Mouse (Mus musculus) C2C12 (cell line): ENCODE measurements at regions not wholly inside any gene's neighbourhood (a gene's known extent, or its start where the extent isn't known, plus 50 kb on each side); places are given as distances from the start of the nearest gene placed in this dataset.

Source experiments
- H3K27me3 ChIP-seq: one replicate; pipeline ENCODE4 v1.6.1; 2011; ENCODE audit not compliant: control insufficient read depth, insufficient read depth, insufficient read length
- H3K36me3 ChIP-seq: one replicate; pipeline ENCODE4 v1.6.1; 2011; ENCODE audit not compliant: control insufficient read depth, insufficient read depth
- H3K4me3 ChIP-seq: one replicate; pipeline ENCODE4 v1.5.1; 2011; ENCODE audit warnings: mild to moderate bottlenecking, control low read depth; ENCODE audit not compliant: poor library complexity, insufficient read depth, severe bottlenecking
- H3K79me2 ChIP-seq: one replicate; pipeline ENCODE4 v1.6.1; 2011; ENCODE audit not compliant: control insufficient read depth, insufficient read depth
- H3K79me3 ChIP-seq: one replicate; pipeline ENCODE4 v1.6.1; 2011; ENCODE audit warnings: low read depth, control low read depth
- H3ac ChIP-seq: one replicate; pipeline ENCODE3; 2011; ENCODE audit warnings: low read depth; ENCODE audit not compliant: control insufficient read depth, insufficient read length
- CEBPB ChIP-seq: IDR thresholded peaks from one replicate; pipeline ENCODE4 v1.6.1; 2011; ENCODE audit warnings: low read depth, mild to moderate bottlenecking, control low read depth, moderate library complexity
- CTCF ChIP-seq: IDR thresholded peaks from one replicate; pipeline ENCODE4 v1.5.1; 2011; ENCODE audit not compliant: control insufficient read depth, insufficient read depth, insufficient read length
- FOSL1 ChIP-seq: IDR thresholded peaks from one replicate; pipeline ENCODE4 v1.8.0; 2011; ENCODE audit warnings: mild to moderate bottlenecking, low read length; ENCODE audit not compliant: poor library complexity, insufficient read depth, severe bottlenecking
- MAX ChIP-seq: IDR thresholded peaks from one replicate; pipeline ENCODE4 v1.6.1; 2011; ENCODE audit warnings: mild to moderate bottlenecking, control low read depth
- MYOD1 ChIP-seq: IDR thresholded peaks from one replicate; pipeline ENCODE4 v1.6.1; 2011; ENCODE audit warnings: low read depth; ENCODE audit not compliant: control insufficient read depth, insufficient read length
- MYOG ChIP-seq: IDR thresholded peaks from one replicate; pipeline ENCODE4 v1.6.1; 2011; ENCODE audit not compliant: control insufficient read depth, insufficient read length; ENCODE audit errors: extremely low read depth
- USF1 ChIP-seq: IDR thresholded peaks from one replicate; pipeline ENCODE4 v1.6.1; 2011; ENCODE audit warnings: low read depth, mild to moderate bottlenecking, control low read depth, moderate library complexity

DNA sequence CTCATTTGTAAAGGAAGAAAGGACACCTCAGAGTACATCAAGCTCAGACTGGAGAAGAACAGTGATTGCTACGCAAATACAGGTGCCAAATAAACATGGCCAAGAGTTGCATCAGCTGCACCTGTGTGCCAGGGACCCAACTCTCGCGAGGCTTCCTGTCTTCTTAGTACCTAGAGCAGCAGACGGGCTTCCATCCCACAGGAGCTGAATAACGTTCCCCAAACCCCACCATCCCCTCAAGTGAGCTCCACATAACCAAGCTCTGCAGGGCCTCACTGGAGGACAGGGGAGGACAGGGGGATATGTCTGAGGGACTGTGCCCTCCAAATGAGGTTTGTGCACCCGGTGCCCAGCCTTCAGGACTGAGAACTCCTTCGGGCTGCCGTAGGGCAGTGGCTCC is 305.5 kb downstream of the Cbln4 start:
- no peaks in the 10 kb centered on the region for H3K36me3 ChIP-seq
- H3ac ChIP-seq = no peak overlapping the region
- no peaks in the 10 kb centered on the region for H3K27me3 ChIP-seq
- no peaks in the 10 kb centered on the region for H3K79me2 ChIP-seq
- H3K4me3 ChIP-seq = no peak overlapping the region
- H3K79me3 ChIP-seq = no peaks in the 10 kb centered on the region
- TF ChIP-seq CTCF = no peak
- no peak for TF ChIP-seq MAX
- TF ChIP-seq USF1 = no peak
- TF ChIP-seq FOSL1 = no peak
- no peak for TF ChIP-seq MYOD1

GRCm38 (mm10) chr2:171735061-171735490 is 308.2 kb downstream of the Cbln4 start:
- H3K4me3 ChIP-seq = no peak overlapping the region
- H3K79me2 ChIP-seq = no peaks in the 10 kb centered on the region
- H3K27me3 ChIP-seq = no peaks in the 10 kb centered on the region
- H3ac ChIP-seq = no peak overlapping the region
- H3K79me3 ChIP-seq = no peaks in the 10 kb centered on the region
- no peak for TF ChIP-seq MYOG
- TF ChIP-seq MAX = no peak
- no peak for TF ChIP-seq FOSL1
- TF ChIP-seq CEBPB = no peak
- no peak for TF ChIP-seq USF1
- TF ChIP-seq CTCF = no peak
- no peak for TF ChIP-seq MYOD1
- H3K36me3 ChIP-seq = no peaks in the 10 kb centered on the region

DNA sequence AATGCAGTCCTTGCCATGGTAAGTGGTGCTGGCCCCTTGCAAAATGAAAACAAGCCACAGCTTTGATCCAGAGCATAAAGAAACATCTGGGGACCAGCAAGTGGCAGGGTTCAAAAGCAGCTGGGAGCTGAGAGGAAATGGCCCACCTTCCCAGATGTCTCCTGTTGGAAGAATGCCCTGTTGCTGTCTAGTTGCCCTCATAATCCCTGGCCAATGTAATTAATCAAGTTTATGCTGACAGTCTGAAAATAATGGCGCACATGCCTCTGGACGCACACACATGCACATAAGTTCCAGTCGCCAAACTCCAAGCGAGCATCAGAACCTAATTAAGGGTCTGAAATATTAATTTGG is 308.7 kb downstream of the Cbln4 start:
- no peaks in the 10 kb centered on the region for H3K27me3 ChIP-seq
- no peaks in the 10 kb centered on the region for H3K79me3 ChIP-seq
- TF ChIP-seq CEBPB (no peak), FOSL1 (no peak), MAX (no peak)
- no peak overlapping the region for H3ac ChIP-seq
- H3K36me3 ChIP-seq = no peaks in the 10 kb centered on the region
- no peak overlapping the region for H3K4me3 ChIP-seq
- H3K79me2 ChIP-seq = no peaks in the 10 kb centered on the region

- Histone ChIP-seq H3K36me3 (no peaks in the 10 kb centered on the region), H3K79me3 (no peaks in the 10 kb centered on the region), H3K27me3 (no peaks in the 10 kb centered on the region), H3ac (no peak overlapping the region), H3K4me3 (no peak overlapping the region), H3K79me2 (no peaks in the 10 kb centered on the region)
- no peak for TF ChIP-seq CEBPB
- no peak for TF ChIP-seq MYOD1
- no peak for TF ChIP-seq USF1
- TF ChIP-seq CTCF = no peak
- no peak for TF ChIP-seq FOSL1
- TF ChIP-seq MAX = no peak
- no peak for TF ChIP-seq MYOG
Observed at GRCm38 (mm10) chr2:171733965-171734633, 309.2 kb downstream of the Cbln4 start.

- H3K79me2 ChIP-seq = no peaks in the 10 kb centered on the region
- TF ChIP-seq CEBPB (no peak), USF1 (no peak), FOSL1 (no peak), CTCF (no peak), MYOG (no peak)
- no peaks in the 10 kb centered on the region for H3K36me3 ChIP-seq
- H3ac ChIP-seq = no peak overlapping the region
- no peaks in the 10 kb centered on the region for H3K27me3 ChIP-seq
- H3K79me3 ChIP-seq = no peaks in the 10 kb centered on the region
- no peak overlapping the region for H3K4me3 ChIP-seq
Observed at GRCm38 (mm10) chr2:171719269-171719668, 324.0 kb downstream of the Cbln4 start.

GRCm38 (mm10) chr2:171718855-171719254 is 324.4 kb downstream of the Cbln4 start:
- TF ChIP-seq MYOG = no peak
- TF ChIP-seq MAX = no peak
- no peak for TF ChIP-seq CTCF
- no peak for TF ChIP-seq MYOD1
- no peak for TF ChIP-seq FOSL1
- no peak for TF ChIP-seq CEBPB
- no peak for TF ChIP-seq USF1
- H3K79me2 ChIP-seq = no peaks in the 10 kb centered on the region
- no peaks in the 10 kb centered on the region for H3K36me3 ChIP-seq
- no peak overlapping the region for H3K4me3 ChIP-seq
- H3K79me3 ChIP-seq = no peaks in the 10 kb centered on the region
- no peaks in the 10 kb centered on the region for H3K27me3 ChIP-seq
- no peak overlapping the region for H3ac ChIP-seq
